Mouse (Mus musculus) forebrain, embryonic 10.5 days (tissue): ENCODE measurements around the gene Abca14. TPM values are rescaled to one million over a fixed set of nuclear protein-coding genes. Genes with fewer than 3 reads are reported as not detected.

Experiments used
- DNase-seq: peaks from one replicate; pipeline ENCODE4 v3.0.0-alpha.2; 2017; ENCODE audit warnings: low spot score; ENCODE audit errors: extremely low spot score
- H3K27ac ChIP-seq: fragments of 300-500 bp; sonication (generic); 2 replicates; pipeline ENCODE4 v1.5.1; 2016; ENCODE audit warnings: mild to moderate bottlenecking
- H3K27me3 ChIP-seq: fragments of 300-500 bp; sonication (generic); 2 replicates; pipeline ENCODE4 v1.6.1; 2016; ENCODE audit warnings: mild to moderate bottlenecking; ENCODE audit not compliant: poor library complexity, severe bottlenecking
- H3K36me3 ChIP-seq: fragments of 300-500 bp; sonication (generic); replicated peaks from 2 replicates; pipeline ENCODE4 v1.6.1; 2016; ENCODE audit warnings: mild to moderate bottlenecking, moderate library complexity
- H3K4me1 ChIP-seq: fragments of 300-500 bp; sonication (generic); 2 replicates; pipeline ENCODE4 v1.6.1; 2016
- H3K4me3 ChIP-seq: fragments of 300-500 bp; sonication (generic); 2 replicates; pipeline ENCODE4 v1.5.1; 2016; ENCODE audit warnings: mild to moderate bottlenecking, moderate library complexity
- H3K9me3 ChIP-seq: fragments of 300-500 bp; sonication (generic); 2 replicates; pipeline ENCODE4 v1.6.1; 2016; ENCODE audit warnings: mild to moderate bottlenecking, moderate library complexity
- WGBS: fragments of 180-500 bp; shearing (Covaris S2); methylation state at CpG from one replicate; pipeline ENCODE4 v1.1.7; 2016; 5-methylcytosine and 5-hydroxymethylcytosine counted together
- polyA plus RNA-seq: library from polyadenylated mRNA; unstranded; fragments of >200 nt; fragmentation: Nextera tagmentation; extraction: Ambion mirVana; gene quantifications from 2 replicates; pipeline ENCODE4 v1.2.1, GENCODE M21; 2016

The Abca14 gene
- polyA plus RNA-seq, 1 experiment from 2014 or later = not detected

DNA sequence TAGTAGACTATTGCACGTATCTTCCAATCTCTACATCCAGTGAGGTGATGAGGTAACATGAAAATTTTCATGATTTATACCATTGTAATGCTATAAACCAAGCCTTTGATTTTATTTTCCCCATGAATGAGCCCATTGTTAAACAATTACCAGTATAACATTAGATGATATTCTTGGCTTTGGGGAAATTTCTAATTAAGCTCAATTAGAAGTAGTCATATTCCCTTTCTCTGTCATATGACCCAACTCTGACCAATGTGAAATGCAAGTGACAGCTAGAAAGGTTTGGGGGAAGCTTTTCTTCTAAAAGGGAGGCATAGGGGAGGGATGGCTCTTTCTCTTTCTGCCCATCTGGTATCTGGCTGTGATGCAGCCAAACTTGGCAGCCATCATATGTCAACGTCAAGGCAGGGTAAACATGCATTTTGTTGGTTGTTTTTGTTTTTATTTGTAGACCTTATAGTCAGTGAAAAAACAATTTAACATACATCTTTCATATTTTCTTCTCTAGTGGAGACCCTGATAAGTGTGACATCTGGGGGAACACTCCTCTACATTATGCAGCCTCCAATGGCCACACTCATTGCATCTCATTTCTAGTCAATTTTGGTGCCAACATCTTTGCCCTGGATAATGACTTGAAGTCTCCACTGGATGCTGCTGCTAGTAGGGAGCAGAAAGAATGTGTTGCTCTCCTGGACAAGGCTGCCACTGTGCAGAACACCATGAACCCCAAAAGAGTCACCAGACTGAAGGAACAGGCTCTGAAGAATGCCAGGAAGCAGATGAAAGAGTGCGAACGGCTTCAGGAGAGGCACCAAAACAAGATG is 22.1 kb upstream of the Abca14 start:
- Histone ChIP-seq H3K4me3 (no peak overlapping the region), H3K9me3 (no peaks in the 10 kb centered on the region), H3K36me3 (no peaks in the 10 kb centered on the region), H3K27me3 (no peaks in the 10 kb centered on the region), H3K27ac (no peak overlapping the region), H3K4me1 (no peaks in the 10 kb centered on the region)
- no peak for DNase-seq
- WGBS = 94% methylated on average over 4 of the region's 4 CpGs

DNA sequence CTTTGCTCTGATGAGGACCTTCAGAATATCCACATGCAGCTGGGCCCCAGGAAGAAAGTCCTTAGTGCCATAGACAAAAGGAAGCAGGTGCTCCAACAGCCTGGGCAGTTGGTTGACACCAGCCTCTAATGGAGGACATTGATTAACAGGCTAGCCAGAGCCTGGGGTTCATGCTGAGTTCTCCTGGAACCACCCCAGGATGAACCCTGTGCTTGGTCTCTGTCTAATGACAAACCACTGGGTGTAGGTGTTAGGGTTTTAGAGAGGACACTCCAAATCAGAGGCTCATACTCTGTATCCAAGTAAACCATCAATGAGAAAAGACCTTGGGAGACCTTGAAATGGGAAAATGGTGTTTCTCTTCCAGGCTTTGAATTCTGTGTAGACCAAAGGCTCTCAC is 20.9 kb upstream of the Abca14 start:
- no peaks in the 10 kb centered on the region for H3K4me1 ChIP-seq
- no peak overlapping the region for H3K4me3 ChIP-seq
- no peak overlapping the region for H3K27ac ChIP-seq
- H3K27me3 ChIP-seq = no peaks in the 10 kb centered on the region
- no peak for DNase-seq
- no peaks in the 10 kb centered on the region for H3K36me3 ChIP-seq
- no peaks in the 10 kb centered on the region for H3K9me3 ChIP-seq

DNA sequence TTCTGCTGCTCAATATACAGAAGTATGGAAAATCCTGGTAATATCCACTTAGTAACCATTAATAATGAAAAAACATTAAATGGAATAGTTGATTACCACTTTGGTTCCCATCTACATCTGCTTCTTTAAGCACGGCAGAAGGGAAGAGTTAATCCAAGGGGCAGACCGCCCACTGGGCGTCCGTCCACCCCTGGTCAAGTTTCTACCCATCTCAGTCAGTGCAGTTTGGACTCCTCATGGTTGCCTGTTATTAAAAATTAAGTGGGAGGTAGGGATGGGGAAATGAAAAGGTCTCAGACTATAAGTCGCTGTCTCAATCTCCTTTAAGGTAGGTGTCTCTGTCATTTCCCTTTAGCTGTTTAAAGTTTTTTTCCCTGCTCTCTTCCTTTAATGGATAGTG is 14.8 kb upstream of the Abca14 start:
- Histone ChIP-seq H3K27me3 (no peaks in the 10 kb centered on the region), H3K27ac (no peak overlapping the region), H3K4me3 (no peak overlapping the region), H3K36me3 (no peaks in the 10 kb centered on the region; the same call in 1 of the 2 replicates), H3K9me3 (no peaks in the 10 kb centered on the region), H3K4me1 (no peaks in the 10 kb centered on the region)
- 91% methylated on average over 5 of the region's 5 CpGs for WGBS
- DNase-seq = no peak

DNA sequence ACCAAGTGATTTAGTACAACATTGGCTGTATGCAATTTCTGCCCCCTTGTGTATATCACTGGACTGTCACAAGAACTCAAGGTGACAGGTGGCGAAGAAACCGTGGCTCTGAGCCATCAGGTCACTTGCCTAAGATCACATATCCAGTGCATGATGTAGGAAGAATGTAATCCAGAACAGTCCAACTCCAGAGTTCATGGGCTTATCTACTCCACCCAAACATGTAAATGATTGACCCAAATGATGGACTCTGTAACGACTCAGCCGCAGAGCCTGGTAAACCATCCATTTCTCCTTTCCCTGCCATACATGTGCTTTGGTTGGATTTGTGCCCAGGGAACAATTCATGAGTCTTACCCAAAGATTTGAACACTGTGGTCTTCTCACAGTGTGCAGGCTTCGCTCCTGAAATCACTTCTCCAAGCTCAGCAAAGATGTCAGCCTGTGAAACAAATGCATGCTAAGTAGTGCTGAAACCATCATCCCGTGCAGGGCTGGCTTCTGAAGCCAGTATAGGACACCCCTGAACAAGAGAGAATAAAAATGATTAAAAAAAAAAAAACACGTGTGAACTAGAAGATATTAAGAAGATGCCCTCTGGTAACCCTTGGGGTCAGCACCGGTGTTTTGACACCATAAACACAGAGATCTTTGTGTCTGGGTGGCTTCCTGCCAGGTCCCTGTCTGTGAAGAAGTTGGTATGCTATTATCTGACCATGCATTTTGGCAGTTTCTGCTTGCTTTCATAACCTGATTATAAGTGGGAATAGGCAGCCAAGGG is 14.2 kb upstream of the Abca14 start:
- Histone ChIP-seq H3K9me3 (no peaks in the 10 kb centered on the region), H3K4me1 (no peaks in the 10 kb centered on the region), H3K36me3 (no peaks in the 10 kb centered on the region; the same call in 1 of the 2 replicates), H3K4me3 (no peak overlapping the region), H3K27ac (no peak overlapping the region), H3K27me3 (no peaks in the 10 kb centered on the region)
- no peak for DNase-seq
- WGBS = 84% methylated on average over 8 of the region's 8 CpGs

DNA sequence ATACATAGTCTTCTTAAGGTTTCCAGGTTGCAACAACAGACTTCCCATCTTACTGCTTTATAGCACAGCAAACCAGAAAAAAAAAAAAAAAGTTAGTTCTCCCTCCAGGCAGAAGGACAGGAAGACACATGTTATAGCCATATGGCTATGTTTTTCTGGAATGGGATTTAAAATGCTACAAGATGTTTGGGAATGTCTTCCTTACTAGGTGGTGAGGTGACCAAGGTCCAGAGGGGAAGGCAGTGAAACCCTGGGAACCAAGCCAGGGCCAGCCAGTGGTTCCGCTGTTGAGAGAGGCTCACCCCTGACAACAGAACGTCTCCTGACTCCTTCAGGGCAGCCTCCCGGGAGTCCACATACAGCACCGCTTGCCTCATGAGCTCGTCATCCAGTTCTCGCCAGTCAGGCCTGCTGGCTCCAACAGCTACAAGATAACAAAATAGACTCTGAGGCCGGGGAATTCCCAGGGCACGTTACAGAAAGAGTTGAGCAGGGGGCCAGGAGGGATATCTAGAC is 13.6 kb upstream of the Abca14 start:
- no peak for DNase-seq
- Histone ChIP-seq H3K27me3 (no peaks in the 10 kb centered on the region), H3K27ac (no peak overlapping the region), H3K36me3 (no peaks in the 10 kb centered on the region; the same call in 1 of the 2 replicates), H3K9me3 (no peaks in the 10 kb centered on the region), H3K4me3 (no peak overlapping the region), H3K4me1 (no peaks in the 10 kb centered on the region)
- WGBS = 74% methylated on average over 8 of the region's 8 CpGs

DNA sequence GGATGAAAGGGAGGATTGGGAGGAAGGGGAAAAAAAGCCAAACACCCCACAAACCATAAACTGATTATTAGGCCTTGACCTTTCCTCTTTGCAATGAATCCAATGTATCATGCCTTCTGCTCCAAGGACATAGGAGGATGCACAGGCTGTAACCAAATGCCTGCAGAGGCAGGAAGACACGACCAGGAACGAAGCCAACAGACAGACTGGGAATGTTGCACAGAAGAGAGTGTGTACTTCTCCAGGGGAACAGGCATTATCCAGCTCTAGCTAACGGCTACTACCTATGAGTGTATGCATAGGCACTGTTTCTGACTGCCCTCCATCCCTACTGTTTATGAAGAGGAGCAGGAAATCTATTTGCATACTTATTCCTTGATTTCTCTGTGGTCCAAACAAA is 11.6 kb upstream of the Abca14 start:
- Histone ChIP-seq H3K4me3 (no peak overlapping the region), H3K4me1 (no peaks in the 10 kb centered on the region), H3K27ac (no peak overlapping the region), H3K9me3 (no peaks in the 10 kb centered on the region), H3K27me3 (no peaks in the 10 kb centered on the region), H3K36me3 (no peaks in the 10 kb centered on the region; the same call in 1 of the 2 replicates)
- no peak for DNase-seq
- 75% methylated on average over 3 of the region's 3 CpGs for WGBS

DNA sequence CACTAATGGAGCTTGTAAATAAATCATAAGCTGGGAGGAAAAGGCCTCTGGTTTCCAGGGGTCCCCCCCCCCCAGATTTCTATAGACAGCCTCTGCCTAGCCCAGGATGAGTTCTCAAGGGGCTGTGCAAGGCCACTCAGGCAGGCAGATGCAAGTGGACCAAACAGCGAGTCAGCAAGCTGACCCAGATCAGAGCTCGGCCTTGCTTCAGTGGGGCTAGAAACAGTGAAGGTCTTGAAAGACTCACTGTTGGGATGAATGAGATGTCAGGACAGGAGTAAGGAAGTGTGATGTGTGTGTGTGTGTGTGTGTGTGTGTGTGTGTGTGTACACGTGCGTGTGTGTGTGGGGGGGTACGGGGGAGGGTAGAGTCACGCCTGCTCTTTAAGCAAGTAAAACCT is 10.9 kb upstream of the Abca14 start:
- 90% methylated on average over 6 of the region's 6 CpGs for WGBS
- Histone ChIP-seq H3K36me3 (no peaks in the 10 kb centered on the region; the same call in 1 of the 2 replicates), H3K27me3 (no peaks in the 10 kb centered on the region), H3K27ac (no peak overlapping the region), H3K4me1 (no peaks in the 10 kb centered on the region), H3K9me3 (no peaks in the 10 kb centered on the region), H3K4me3 (no peak overlapping the region)
- no peak for DNase-seq

DNA sequence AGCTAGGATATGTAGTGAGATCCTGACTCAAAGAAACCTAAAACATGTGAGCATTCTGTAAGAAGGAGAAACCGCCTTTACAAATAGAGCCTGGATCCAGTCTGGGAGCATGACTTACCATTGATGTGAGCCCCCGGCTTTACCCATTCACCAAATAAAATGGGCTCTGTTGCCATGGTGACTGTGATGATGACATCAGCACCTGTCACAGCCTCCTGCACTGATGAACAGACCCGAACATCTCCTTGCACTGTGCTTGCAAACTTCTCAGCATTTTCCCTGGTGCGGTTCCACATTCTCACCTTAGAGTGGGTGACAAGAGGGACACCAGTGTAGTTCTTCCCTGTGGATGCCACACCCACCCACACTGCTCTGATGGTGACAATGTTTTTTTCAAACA is 8.6 kb upstream of the Abca14 start:
- Histone ChIP-seq H3K27ac (no peak overlapping the region), H3K27me3 (peaks cover 12% of the 10 kb centered on the region), H3K4me1 (no peaks in the 10 kb centered on the region), H3K36me3 (no peaks in the 10 kb centered on the region; the same call in 1 of the 2 replicates), H3K9me3 (no peaks in the 10 kb centered on the region), H3K4me3 (no peak overlapping the region)
- 84% methylated on average over 4 of the region's 4 CpGs for WGBS
- no peak for DNase-seq

DNA sequence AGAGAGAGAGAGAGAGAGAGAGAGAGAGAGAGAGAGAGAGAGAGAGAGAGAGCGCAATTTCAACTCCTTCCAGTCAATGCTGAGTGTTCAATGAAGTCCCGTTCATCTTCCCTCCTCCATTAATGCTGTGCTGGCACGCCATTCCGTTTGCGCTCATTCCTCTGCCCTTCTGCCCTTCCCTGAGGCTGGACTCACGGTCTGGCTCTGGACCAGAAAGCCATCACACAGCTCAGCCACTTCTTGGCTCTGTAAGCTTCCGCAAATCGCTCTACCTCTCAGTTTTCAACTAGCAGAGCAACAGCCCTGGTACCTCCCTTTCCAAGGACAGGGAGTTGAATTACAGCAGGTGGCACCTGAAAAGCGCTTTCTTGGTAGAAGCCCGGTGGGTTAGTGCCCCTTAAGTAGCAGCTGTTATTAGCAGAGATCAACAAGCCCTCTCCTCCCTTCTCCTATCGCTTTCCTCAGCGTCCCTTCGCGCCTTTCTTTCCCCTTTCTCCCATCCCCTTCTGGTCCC is 2.5 kb upstream of the Abca14 start:
- H3K36me3 ChIP-seq = no peaks in the 10 kb centered on the region; the same call in 1 of the 2 replicates
- peak overlapping the region; percentile 50 for H3K4me3 ChIP-seq
- H3K4me1 ChIP-seq = peaks cover 20% of the 10 kb centered on the region
- peaks cover 5% of the 10 kb centered on the region; the same call in 1 of the 2 replicates for H3K9me3 ChIP-seq
- H3K27ac ChIP-seq = peak overlapping the region; percentile 72
- DNase-seq = peak; percentile 23
- peaks cover 56% of the 10 kb centered on the region for H3K27me3 ChIP-seq
- WGBS = 2% methylated on average over 14 of the region's 14 CpGs

DNA sequence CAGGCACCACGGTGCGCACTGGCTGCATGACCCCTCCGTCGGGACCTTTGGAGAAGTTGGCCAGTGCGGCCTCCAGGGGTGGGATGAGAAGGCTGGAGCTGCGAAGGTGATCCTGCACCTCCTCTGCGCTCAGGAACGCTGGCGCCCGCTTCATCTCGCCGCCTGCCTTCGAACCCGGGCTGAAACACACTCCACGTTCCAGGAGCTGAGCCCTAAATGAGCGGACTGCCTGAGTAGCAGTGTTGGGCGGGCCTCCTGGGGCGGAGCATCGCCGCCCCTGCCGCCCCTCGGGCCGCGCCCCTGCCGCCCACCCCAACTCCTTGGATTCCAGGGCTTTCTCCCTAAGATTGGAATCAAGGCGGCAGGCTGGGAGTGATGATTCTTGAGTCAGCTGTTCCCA is 2.0 kb upstream of the Abca14 start, which contains the start of gene Crym:
Gene Crym, minus strand, starts transcription at position 341 of the 400 bp plus-strand sequence.
- H3K4me1 ChIP-seq = peaks cover 20% of the 10 kb centered on the region
- WGBS = 2% methylated on average over 26 of the region's 26 CpGs
- H3K9me3 ChIP-seq = peaks cover 5% of the 10 kb centered on the region; the same call in 1 of the 2 replicates
- DNase-seq = no peak
- no peaks in the 10 kb centered on the region; the same call in 1 of the 2 replicates for H3K36me3 ChIP-seq
- peak within 1 kb of the TSS; percentile 72 for H3K27ac ChIP-seq
- peaks cover 56% of the 10 kb centered on the region for H3K27me3 ChIP-seq
- H3K4me3 ChIP-seq = peak within 1 kb of the TSS; percentile 50

DNA sequence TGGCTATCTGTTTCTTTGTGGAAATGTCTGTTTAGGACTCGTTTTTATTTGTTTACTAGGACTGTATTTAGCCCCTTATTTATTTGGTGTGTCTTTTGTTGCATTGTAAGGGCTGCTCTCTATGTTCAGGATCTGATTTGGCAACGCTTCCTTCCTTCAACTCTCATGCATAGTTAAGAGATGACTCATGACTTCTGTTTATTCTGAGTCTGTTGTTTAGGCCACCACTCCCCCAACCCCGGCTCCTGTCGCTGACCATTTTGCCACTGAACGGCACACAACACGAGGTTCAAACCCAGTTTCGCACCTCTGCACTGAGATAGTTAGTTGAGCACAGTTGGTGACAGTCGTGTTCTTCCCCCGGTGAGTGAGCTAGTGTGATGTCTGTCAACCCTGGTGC is 2.2 kb downstream of the Abca14 start:
- Histone ChIP-seq H3K27ac (no peak overlapping the region), H3K27me3 (peaks cover 36% of the 10 kb centered on the region), H3K36me3 (no peaks in the 10 kb centered on the region), H3K9me3 (peaks cover 5% of the 10 kb centered on the region; the same call in 1 of the 2 replicates), H3K4me3 (no peak overlapping the region), H3K4me1 (peaks cover 14% of the 10 kb centered on the region)
- 76% methylated on average over 9 of the region's 9 CpGs for WGBS
- no peak for DNase-seq

DNA sequence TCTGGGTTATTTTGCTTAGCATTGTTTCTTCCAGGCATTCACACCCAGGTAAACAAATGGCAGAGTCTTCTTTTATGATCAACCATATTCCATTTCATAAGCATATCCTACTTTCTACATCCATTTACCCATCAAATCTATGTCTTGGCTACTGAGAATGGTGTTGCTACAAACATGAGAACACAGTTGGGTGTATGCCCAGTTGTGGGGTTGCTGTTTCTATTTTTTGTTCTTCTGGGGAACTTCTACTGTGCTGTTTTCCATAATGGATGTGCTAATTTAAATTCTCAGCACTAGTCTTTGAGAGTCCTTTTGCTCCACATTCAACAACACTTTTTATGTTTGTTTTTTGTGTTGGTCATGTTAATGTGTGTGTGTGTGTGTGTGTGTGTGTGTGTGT is 24.8 kb downstream of the Abca14 start:
- no peak for DNase-seq
- Histone ChIP-seq H3K4me1 (no peaks in the 10 kb centered on the region), H3K27me3 (no peaks in the 10 kb centered on the region), H3K27ac (no peak overlapping the region), H3K9me3 (no peaks in the 10 kb centered on the region), H3K36me3 (no peaks in the 10 kb centered on the region), H3K4me3 (no peak overlapping the region)

DNA sequence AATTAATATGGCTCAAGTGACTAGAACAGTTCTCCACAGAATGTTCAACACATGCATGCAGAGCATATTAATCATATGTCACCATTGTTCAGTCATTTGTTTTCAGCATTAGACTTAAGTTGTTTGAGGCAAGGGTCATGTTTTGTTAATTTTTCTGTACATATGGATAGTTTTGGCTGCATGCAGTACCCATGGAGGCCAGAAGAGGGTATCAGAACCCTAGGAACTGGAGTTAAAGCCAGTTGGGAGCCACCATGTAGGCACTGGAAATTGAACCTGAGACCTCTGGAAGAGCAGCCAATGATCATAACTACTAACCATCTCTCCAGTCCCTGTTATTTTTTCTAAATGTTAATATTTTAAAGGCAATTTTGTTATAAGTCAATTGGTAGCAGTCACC is 37.3 kb downstream of the Abca14 start:
- Histone ChIP-seq H3K27me3 (no peaks in the 10 kb centered on the region), H3K4me3 (no peak overlapping the region), H3K4me1 (no peaks in the 10 kb centered on the region), H3K9me3 (no peaks in the 10 kb centered on the region), H3K27ac (no peak overlapping the region), H3K36me3 (no peaks in the 10 kb centered on the region)
- DNase-seq = no peak
